Mouse (Mus musculus): ENCODE measurements around the gene Masp2. TPM values are rescaled to one million over a fixed set of nuclear protein-coding genes. Genes with fewer than 3 reads are reported as not detected.

The Masp2 gene
- polyA plus RNA-seq, 1 experiment, result 2.6 TPM

DNA sequence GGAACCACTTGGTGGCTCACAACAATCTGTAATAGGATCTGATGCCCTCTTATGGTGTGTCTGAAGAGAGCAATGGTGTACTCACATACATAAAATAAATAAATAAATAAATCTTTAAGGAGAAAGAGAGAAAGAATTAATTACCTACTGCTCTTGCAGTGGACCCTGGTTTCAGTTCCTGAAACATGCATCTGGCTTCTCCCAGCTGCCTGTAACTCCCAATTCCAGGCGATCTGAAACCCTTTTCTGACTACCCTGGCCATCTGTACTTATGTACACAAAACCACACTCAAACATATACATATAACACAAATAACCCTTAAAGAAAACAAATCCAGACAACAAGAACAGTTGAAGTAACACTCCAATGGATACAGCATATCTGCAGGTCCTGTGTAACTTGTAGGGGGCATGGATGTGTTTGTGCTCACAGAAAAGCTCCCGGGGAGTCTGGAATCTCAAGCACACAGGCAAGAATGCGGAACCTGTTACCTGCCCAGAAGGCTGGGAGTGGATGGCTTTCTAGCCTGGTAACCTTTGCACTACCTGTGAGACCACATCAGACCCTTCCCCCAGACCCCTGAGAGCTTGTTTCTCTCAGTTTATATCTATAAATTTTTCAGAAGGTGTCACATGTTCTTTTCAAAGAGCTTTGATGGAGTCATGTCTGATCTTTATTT lies 29.8 kb downstream of the Masp2 start:
- Histone ChIP-seq H3K27me3 (ENCODE audit: control insufficient read depth, insufficient read depth, low read length, poor library complexity, severe bottlenecking) (no peaks in the 10 kb centered on the region), H3K27ac (ENCODE audit: insufficient read depth, low read length) (peak overlapping the region; percentile 93)

DNA sequence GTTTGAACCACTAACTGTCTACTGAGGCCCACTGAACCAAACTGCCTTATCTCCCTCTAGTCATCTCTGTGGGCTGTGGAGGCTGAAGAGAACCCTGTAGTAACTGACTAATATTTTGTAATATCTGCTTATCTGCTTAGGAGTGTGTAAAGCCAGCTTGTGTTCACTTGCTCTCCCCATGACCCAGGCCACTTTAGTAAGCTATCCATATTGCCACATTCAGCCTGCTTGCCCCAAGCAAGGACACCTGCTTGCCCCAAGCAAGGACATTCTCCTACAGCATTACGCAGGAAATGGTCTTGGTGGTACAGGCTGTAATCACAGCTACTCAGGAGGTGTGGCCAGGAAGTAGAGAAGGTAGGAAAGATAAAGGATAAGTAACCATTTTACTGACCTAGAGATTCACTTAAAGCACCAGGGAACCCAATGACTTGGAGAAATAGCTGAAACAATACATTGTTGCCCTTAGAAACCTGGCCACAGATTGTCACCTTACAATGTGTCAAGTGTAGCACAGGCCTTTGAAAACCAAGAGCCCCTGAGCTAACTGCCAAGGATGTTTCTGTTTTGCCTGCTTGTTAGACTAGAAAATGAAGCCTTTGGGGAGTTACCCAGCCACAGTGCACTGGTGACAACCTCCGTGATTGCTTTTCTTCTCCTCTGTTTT lies 31.2 kb downstream of the Masp2 start:
- Histone ChIP-seq H3K27me3 (ENCODE audit: control insufficient read depth, insufficient read depth, low read length, poor library complexity, severe bottlenecking) (no peaks in the 10 kb centered on the region), H3K9me3 (replicated peaks; ENCODE audit: control insufficient read depth, insufficient read depth, low read length, poor library complexity, severe bottlenecking) (no peaks in the 10 kb centered on the region), H3K9ac (ENCODE audit: low read depth, poor library complexity, severe bottlenecking) (no peak overlapping the region), H3K27ac (ENCODE audit: insufficient read depth, low read length) (peak overlapping the region; percentile 93), H3K4me1 (ENCODE audit: control insufficient read depth, insufficient read depth, low read length) (peaks cover 2% of the 10 kb centered on the region), H3K4me3 (ENCODE audit: low read depth, low read length) (no peak overlapping the region), H3K36me3 (ENCODE audit: control insufficient read depth, insufficient read depth, low read length, poor library complexity, severe bottlenecking) (no peaks in the 10 kb centered on the region)
- TF ChIP-seq EP300 (IDR thresholded peaks at IDR 0.05; ENCODE audit: insufficient read depth, low read depth, low read length), result peak; percentile 96
- no peak for TF ChIP-seq POLR2A (IDR thresholded peaks at IDR 0.05; ENCODE audit: insufficient read depth, low read length)

More for the DNA sequence above, 29.8 kb downstream of the Masp2 start:
- no peaks in the 10 kb centered on the region for H3K36me3 ChIP-seq (ENCODE audit: control insufficient read depth, insufficient read depth, low read length, poor library complexity, severe bottlenecking)
- H3K9me3 ChIP-seq (replicated peaks; ENCODE audit: control insufficient read depth, insufficient read depth, low read length, poor library complexity, severe bottlenecking), result no peaks in the 10 kb centered on the region
- H3K4me3 ChIP-seq (ENCODE audit: low read depth, low read length), result no peak overlapping the region
- 0 out of 2 replicates have a peak overlapping the region, but pooled peaks have one; percentile 9 for H3K9ac ChIP-seq (ENCODE audit: low read depth, poor library complexity, severe bottlenecking)
- TF ChIP-seq EP300 (IDR thresholded peaks at IDR 0.05; ENCODE audit: insufficient read depth, low read depth, low read length) (peak; percentile 96), POLR2A (IDR thresholded peaks at IDR 0.05; ENCODE audit: insufficient read depth, low read length) (no peak), CTCF (IDR thresholded peaks at IDR 0.05; ENCODE audit: low read depth, low read length) (no peak)
- H3K4me1 ChIP-seq (ENCODE audit: control insufficient read depth, insufficient read depth, low read length), result peaks cover 2% of the 10 kb centered on the region

- no peaks in the 10 kb centered on the region for H3K36me3 ChIP-seq (ENCODE audit: control insufficient read depth, insufficient read depth, low read length, poor library complexity, severe bottlenecking)
- TF ChIP-seq EP300 (IDR thresholded peaks at IDR 0.05; ENCODE audit: insufficient read depth, low read depth, low read length), result no peak
- no peak for TF ChIP-seq CTCF (IDR thresholded peaks at IDR 0.05; ENCODE audit: low read depth, low read length)
- TF ChIP-seq POLR2A (IDR thresholded peaks at IDR 0.05; ENCODE audit: insufficient read depth, low read length), result no peak
Observed at GRCm38 (mm10) chr4:148635309-148635708, 33.0 kb downstream of the Masp2 start.

GRCm38 (mm10) chr4:148638302-148638701 lies 35.9 kb downstream of the Masp2 start:
- H3K27ac ChIP-seq (ENCODE audit: insufficient read depth, low read length), result peak overlapping the region; percentile 10
- peak overlapping the region; percentile 46; the same call in 1 of the 2 replicates for H3K9ac ChIP-seq (ENCODE audit: low read depth, poor library complexity, severe bottlenecking)
- TF ChIP-seq EP300 (IDR thresholded peaks at IDR 0.05; ENCODE audit: insufficient read depth, low read depth, low read length) (no peak), CTCF (IDR thresholded peaks at IDR 0.05; ENCODE audit: low read depth, low read length) (no peak), POLR2A (IDR thresholded peaks at IDR 0.05; ENCODE audit: insufficient read depth, low read length) (no peak)
- peak overlapping the region; percentile 62 for H3K4me3 ChIP-seq (ENCODE audit: low read depth, low read length)
- no peaks in the 10 kb centered on the region for H3K27me3 ChIP-seq (ENCODE audit: control insufficient read depth, insufficient read depth, low read length, poor library complexity, severe bottlenecking)
- no peaks in the 10 kb centered on the region for H3K36me3 ChIP-seq (ENCODE audit: control insufficient read depth, insufficient read depth, low read length, poor library complexity, severe bottlenecking)
- H3K4me1 ChIP-seq (ENCODE audit: control insufficient read depth, insufficient read depth, low read length), result no peaks in the 10 kb centered on the region
- no peaks in the 10 kb centered on the region for H3K9me3 ChIP-seq (replicated peaks; ENCODE audit: control insufficient read depth, insufficient read depth, low read length, poor library complexity, severe bottlenecking)

More at GRCm38 (mm10) chr4:148635309-148635708, 33.0 kb downstream of the Masp2 start:
- Histone ChIP-seq H3K9ac (ENCODE audit: low read depth, poor library complexity, severe bottlenecking) (no peak overlapping the region), H3K4me3 (ENCODE audit: low read depth, low read length) (no peak overlapping the region), H3K27ac (ENCODE audit: insufficient read depth, low read length) (peak overlapping the region; percentile 30; the same call in 1 of the 2 replicates), H3K4me1 (ENCODE audit: control insufficient read depth, insufficient read depth, low read length) (no peaks in the 10 kb centered on the region), H3K27me3 (ENCODE audit: control insufficient read depth, insufficient read depth, low read length, poor library complexity, severe bottlenecking) (no peaks in the 10 kb centered on the region), H3K9me3 (replicated peaks; ENCODE audit: control insufficient read depth, insufficient read depth, low read length, poor library complexity, severe bottlenecking) (no peaks in the 10 kb centered on the region)

DNA sequence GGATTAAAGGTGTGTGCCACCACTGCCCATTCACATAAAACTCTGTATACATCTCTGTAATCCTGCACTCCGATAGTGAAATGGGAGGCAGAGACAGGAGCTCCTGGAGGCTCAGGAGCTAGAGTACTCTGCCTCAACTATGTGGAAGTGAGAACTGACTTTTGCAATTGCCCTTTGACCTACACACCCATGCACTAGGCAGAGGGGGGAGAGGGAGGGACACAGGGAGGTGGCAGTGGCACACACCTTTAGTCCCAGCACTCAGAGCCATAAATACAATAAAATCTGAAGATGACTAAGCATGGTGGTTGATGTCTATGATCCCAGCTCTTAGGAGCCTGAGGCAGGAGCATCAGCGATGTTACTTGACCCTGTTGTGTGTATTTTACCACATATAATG lies 37.1 kb downstream of the Masp2 start:
- TF ChIP-seq EP300 (IDR thresholded peaks at IDR 0.05; ENCODE audit: insufficient read depth, low read depth, low read length) (no peak), POLR2A (IDR thresholded peaks at IDR 0.05; ENCODE audit: insufficient read depth, low read length) (no peak), CTCF (IDR thresholded peaks at IDR 0.05; ENCODE audit: low read depth, low read length) (no peak)

GRCm38 (mm10) chr4:148641121-148641520 lies 38.8 kb downstream of the Masp2 start:
- H3K27me3 ChIP-seq (ENCODE audit: control insufficient read depth, insufficient read depth, low read length, poor library complexity, severe bottlenecking), result no peaks in the 10 kb centered on the region
- no peaks in the 10 kb centered on the region for H3K36me3 ChIP-seq (ENCODE audit: control insufficient read depth, insufficient read depth, low read length, poor library complexity, severe bottlenecking)
- H3K27ac ChIP-seq (ENCODE audit: insufficient read depth, low read length), result no peak overlapping the region
- no peak overlapping the region for H3K9ac ChIP-seq (ENCODE audit: low read depth, poor library complexity, severe bottlenecking)
- no peaks in the 10 kb centered on the region for H3K9me3 ChIP-seq (replicated peaks; ENCODE audit: control insufficient read depth, insufficient read depth, low read length, poor library complexity, severe bottlenecking)
- H3K4me3 ChIP-seq (ENCODE audit: low read depth, low read length), result no peak overlapping the region
- H3K4me1 ChIP-seq (ENCODE audit: control insufficient read depth, insufficient read depth, low read length), result no peaks in the 10 kb centered on the region
- TF ChIP-seq EP300 (IDR thresholded peaks at IDR 0.05; ENCODE audit: insufficient read depth, low read depth, low read length), result no peak
- no peak for TF ChIP-seq CTCF (IDR thresholded peaks at IDR 0.05; ENCODE audit: low read depth, low read length)
- TF ChIP-seq POLR2A (IDR thresholded peaks at IDR 0.05; ENCODE audit: insufficient read depth, low read length), result no peak

More for the DNA sequence above, 37.1 kb downstream of the Masp2 start:
- Histone ChIP-seq H3K4me3 (ENCODE audit: low read depth, low read length) (no peak overlapping the region), H3K36me3 (ENCODE audit: control insufficient read depth, insufficient read depth, low read length, poor library complexity, severe bottlenecking) (no peaks in the 10 kb centered on the region), H3K27me3 (ENCODE audit: control insufficient read depth, insufficient read depth, low read length, poor library complexity, severe bottlenecking) (no peaks in the 10 kb centered on the region), H3K27ac (ENCODE audit: insufficient read depth, low read length) (no peak overlapping the region), H3K4me1 (ENCODE audit: control insufficient read depth, insufficient read depth, low read length) (no peaks in the 10 kb centered on the region), H3K9me3 (replicated peaks; ENCODE audit: control insufficient read depth, insufficient read depth, low read length, poor library complexity, severe bottlenecking) (no peaks in the 10 kb centered on the region), H3K9ac (ENCODE audit: low read depth, poor library complexity, severe bottlenecking) (no peak overlapping the region)
